Mouse (Mus musculus) testis, adult 2 months (tissue): ENCODE results near the gene Lrig3.

Source experiments
- CTCF ChIP-seq: fragments of 200-500 bp; IDR thresholded peaks from 2 replicates; pipeline ENCODE4 v1.5.1; 2012; ENCODE audit warnings: low read depth, mild to moderate bottlenecking, inconsistent platforms, low read length, moderate library complexity; ENCODE audit not compliant: control insufficient read depth, insufficient read depth, insufficient replicate concordance
- POLR2A ChIP-seq: fragments of 200-500 bp; IDR thresholded peaks from 2 replicates; pipeline ENCODE4 v1.6.1; 2012; ENCODE audit warnings: low read depth, mild to moderate bottlenecking, inconsistent platforms, low read length, moderate library complexity; ENCODE audit not compliant: control insufficient read depth

DNA sequence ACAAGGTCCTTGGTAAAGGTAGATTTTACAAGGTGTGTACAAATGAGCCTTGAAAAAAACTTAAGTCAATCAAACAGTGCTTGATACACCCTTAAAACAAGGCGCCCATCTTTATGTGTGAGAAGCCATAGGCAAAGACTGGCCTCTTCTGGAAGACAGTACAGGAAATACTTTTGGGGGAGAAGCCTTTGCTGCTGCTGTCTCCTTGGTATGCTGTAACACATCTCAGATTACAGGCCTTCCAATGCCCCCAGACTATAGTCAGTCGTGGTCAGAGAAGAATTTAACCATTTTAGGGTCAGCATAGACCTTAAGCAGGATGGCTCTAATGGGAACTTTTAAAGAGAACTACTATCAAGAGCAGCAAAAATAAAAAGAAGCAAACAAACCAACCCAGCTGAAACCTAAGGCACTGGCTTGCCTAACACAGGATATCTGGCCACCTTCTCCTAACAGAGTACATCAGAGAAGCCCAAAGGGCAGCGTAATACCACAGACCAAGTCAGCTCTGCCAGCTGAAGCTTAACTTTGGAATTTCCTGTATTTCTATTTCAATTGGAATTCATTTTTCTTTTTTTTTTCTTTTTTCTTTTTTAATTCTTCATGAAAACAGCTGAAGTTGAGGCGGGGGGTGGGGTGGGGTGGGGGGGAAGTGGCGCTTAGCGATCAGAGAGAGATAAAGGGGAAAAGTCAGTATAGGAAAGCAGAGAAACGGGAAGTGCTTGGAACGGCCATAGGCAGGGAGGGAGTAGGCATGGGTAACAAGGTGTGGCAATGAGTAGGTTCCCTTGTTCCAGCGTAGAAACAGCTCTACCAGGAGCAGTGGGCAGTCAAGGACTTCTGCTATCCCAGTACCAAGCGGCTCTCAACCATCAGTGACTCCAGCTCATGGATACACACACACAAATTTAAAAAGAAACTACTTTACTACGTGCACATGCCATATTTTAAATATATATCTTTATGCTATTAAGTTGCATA, 28.2 kb upstream of the Lrig3 start:
- TF ChIP-seq POLR2A (no peak), CTCF (no peak)
